Mouse (Mus musculus): ENCODE results near the gene Mrpl53.
A peak's percentile ranks its signal among the peaks of the same experiment; 100 is the strongest.

Mrpl53 gene

GRCm38 (mm10) chr6:83122961-83123360, 14.1 kb downstream of the Mrpl53 start:
- no peak for DNase-seq

- peak; percentile 91 for DNase-seq
Observed at GRCm38 (mm10) chr6:83124851-83125312, 16.0 kb downstream of the Mrpl53 start.

DNA sequence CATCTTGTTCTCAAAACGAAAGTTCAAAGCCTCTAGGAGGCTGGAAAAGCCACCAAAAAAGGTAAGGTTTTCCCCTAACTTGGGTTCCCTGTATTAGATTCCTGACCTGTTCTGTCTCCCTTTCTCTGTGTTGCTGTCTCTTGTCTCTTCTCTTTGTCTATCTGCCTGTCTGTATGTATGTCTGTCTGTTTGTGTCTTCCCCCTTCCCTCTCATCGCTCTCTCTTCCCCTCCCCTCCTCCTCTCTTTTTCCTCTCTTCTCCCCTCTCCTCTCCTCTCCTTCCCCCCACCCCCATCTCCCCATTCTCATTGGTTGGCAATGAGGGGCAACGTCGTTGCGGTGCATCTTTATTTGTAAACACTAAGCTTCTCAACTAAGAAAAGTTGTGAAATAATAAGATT, 16.5 kb downstream of the Mrpl53 start, which contains the start of gene Ino80b:
Gene Ino80b (minus strand): TSS at position 101 of the 400 bp plus-strand sequence.
- DNase-seq: peak; percentile 11

DNA sequence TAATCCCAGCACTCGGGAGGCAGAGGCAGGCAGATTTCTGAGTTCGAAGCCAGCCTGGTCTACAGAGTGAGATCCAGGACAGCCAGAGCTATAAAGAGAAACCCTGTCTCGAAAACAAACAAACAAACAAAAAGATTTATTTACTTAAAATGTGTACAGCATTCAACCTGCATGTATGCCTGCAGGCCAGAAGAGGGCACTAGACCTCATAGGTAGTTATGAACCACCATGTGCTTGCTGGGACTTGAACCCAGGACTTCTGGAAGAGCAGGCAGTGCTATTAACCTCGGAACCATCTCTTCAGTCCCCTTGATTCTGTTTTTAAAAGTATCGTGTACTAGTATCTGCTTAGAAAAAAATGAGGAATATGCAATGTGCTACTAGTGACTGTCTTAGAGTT, 18.6 kb downstream of the Mrpl53 start:
- DNase-seq: no peak

DNA sequence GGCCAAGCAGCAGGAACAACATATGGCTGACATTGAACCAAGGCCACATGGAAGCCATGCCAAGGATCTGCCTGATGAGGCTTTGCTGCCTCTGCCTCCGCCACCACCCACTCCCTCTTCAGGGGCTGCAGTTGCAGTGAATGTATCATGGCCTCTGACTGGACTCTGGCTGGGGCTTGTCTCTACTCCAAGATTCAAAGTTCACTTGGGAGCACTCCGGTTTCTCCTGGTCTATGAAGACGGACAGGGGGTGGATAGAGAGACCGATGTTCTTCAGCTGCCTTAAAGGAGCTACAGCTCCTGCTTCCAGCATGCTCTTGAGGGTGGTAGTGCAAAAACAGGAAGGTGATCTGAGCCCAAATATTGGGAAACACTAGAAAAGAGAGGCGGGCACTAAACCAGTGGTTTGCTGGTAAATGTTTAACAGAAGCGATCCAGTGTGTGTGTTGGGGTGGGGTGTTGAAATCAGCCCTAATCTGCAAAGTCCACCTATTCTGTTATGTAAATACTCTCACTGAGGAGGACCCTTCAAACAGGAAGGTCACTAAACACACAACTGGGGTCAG, 22.7 kb downstream of the Mrpl53 start:
- no peak for DNase-seq

GRCm38 (mm10) chr6:83132176-83132919, 23.5 kb downstream of the Mrpl53 start:
- DNase-seq: no peak

DNA sequence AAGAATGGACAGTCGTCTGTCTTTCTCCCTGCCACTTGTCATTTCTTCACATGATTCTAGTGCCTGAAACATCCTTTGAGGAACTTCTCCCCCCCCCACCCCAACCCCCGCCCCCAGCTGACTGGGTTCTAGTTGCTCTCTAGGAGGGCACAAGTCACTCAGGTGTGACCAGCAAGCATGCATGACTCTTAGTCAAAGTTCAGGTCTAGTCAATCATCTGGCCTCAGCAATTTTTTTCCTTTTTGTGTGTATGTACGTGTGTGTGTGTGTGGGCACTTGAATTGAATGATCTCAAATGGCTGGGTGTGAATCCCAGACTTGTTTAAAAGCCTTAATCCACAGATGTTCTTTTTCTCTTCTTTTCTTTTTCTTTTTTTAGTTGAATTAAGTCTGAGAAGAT, 25.4 kb downstream of the Mrpl53 start:
- no peak for DNase-seq

DNA sequence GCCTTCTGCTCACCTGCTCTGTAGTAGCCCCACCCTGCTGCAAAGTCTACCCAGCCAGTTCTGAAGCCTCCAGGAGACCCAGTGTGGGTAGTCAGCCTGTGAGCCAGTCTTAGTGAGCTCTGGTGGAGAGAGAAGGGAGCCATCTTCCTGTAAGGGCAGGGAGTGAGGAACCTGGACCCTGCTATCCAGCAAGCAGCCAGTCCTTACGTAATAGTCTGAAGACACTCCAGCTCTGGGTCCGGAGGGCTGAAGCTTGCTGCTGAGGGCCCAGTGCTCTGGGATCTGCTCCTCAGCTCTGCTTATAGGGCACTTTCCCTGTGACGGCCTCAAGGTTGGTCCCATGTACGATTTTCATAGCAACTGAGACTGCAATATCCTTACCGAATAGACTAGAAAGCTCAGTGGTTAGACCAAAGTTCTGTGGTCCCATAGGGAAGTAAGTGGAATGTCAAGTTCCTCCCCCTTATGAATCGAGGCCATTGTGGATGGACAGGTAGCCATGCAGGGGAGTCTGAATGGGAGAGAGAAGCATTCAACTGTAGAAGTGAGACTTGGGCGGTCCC, 26.2 kb downstream of the Mrpl53 start, which contains the start of gene Rtkn:
Gene Rtkn (plus strand): TSS at position 513 of the 563 bp plus-strand sequence.
- DNase-seq: no peak

DNA sequence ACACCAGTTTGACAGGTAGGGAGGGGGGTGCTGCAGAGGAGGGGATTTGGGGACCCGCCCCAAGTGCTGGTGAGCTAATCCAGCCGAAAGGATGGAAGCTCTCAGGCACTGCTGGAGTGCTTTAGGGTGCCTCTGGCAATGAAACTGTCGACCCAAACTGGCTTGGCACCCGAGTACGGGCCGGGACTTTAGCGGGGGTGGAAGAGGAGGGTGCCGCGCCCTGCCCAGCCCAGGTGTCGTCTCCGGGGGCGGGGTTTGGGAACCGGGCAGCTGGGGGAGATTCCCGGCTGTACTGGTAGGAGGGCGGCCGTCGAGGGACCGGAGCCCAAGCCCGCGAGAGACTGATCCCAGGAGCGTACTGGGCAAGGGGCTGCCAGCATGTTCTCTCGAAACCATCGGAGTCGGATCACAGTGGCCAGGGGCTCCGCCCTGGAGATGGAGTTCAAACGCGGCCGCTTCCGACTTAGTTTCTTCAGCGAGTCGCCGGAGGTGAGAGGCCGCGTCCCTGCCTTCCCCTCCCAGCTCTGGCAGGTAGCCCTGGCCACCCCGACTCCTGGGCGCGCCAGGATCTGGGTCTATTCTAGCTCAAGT, 26.8 kb downstream of the Mrpl53 start:
- peak; percentile 50 for DNase-seq

DNA sequence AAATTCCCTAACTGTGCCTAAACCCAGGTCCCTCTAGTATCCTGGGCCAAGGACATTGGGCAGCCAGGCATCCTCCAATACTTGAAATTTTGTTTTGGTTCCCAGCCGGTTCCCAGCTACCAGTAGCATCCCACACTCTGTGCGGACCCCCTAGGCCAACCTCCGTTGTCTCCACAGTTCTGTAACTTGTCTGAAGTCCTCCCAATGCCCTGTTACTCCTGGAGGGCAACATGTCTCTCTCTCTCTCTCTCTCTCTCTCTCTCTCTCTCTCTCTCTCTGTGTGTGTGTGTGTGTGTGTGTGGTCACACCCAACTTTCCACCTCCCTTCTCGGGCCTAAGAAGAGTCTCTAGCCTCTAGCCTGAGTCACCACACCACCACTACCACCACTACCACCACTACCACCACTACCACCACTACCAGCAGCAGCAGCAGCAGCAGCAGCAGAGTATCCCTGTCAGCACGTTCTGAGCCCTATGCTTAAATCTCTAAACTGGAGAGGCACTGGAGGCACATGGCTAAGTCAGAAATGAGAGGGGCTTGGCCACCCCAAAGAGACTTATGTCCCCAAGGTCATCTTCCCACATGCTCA, 27.5 kb downstream of the Mrpl53 start:
- no peak for DNase-seq

- DNase-seq: peak; percentile 85
Observed at GRCm38 (mm10) chr6:83136881-83137575, 28.2 kb downstream of the Mrpl53 start.

- peak; percentile 65 for DNase-seq
Observed at GRCm38 (mm10) chr6:83137576-83137950, 28.7 kb downstream of the Mrpl53 start.

- peak; percentile 52 for DNase-seq
Observed at GRCm38 (mm10) chr6:83138056-83138455, 29.2 kb downstream of the Mrpl53 start.

DNA sequence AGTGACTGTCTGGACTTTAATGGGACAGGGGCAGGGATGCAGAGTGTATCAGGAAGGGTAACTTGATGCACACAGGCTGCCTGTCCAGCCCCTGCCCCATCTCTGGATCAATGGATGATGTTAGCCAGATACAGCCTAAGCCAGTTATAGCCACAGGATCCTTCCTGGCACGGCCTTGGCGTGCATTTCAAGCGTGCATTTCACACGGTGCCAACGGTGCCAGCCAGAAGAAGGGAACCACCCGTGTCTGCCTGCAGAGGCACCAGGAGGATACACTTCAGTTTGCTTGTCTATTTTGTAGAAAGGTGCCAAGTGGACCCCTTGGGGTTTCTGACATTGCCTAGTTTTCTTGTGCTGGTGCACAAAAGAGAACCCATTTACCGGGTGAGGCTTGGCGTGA, 31.2 kb downstream of the Mrpl53 start:
- DNase-seq: no peak

DNA sequence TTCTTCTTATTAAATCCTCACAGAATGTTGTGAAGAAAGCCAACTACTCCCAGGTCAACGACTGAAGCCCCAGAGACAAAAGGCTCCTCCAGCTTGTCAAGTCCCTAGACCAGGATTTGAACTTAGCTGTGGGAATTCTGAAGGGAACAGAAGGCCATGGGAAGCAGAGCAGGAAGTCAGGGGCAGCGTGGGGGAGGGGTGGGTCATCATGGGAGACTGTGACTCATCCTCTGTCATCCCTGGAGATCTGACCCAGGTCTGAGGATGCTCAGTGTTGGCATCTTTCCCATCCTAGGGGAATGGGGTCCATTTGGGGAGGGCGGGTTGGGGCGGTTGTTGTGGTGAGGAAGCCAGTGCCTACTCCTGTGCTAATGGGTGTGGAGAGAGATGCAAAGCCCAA, 32.8 kb downstream of the Mrpl53 start:
- DNase-seq: no peak

DNA sequence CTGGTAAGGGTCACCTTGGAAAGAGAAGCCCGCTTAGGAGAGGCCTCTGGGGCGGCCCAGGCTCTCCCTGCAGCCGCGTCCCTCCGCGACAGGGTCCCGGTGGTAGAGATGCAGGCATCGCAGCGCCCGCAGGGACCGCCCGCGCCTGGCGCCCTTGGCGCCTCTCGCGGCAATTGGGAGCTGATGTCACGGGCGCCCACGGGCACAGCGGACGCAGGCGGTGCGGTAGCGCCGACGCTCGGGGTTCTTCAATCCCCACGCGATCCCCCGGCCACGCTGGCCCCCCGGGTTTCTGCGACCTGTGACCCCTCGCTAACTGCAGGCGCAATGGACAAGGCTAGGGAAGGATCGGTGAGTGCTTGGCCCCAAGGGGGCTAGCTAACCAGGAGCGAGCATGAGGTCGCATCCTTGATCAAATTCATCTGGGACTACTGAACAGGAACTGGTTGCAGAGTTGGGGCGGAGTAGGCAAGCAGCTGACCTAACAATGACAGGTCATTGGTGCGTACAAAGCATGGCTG, 33.4 kb downstream of the Mrpl53 start:
- DNase-seq: peak; percentile 63

GRCm38 (mm10) chr6:83142886-83143285, 34.0 kb downstream of the Mrpl53 start:
- no peak for DNase-seq

DNA sequence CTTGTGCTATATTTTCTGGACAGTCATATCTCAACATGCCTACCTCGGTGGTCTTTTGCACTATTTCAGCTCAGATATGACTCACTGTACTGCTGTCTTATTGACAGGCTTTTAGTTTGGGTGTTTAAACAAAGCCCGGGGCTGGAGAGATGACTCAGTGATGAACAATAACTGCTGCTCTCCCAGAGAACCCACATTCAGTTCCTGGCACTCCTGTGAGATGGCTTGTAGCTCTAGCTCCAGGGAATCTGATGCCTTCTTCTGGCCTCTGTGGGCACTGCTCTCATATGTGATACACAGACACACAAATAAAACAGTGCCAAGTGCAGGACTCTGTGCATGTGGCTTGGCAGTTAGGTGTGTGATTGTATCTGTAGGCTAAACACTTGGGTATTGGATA, 36.4 kb downstream of the Mrpl53 start:
- no peak for DNase-seq

- DNase-seq: no peak
Observed at GRCm38 (mm10) chr6:83145805-83146204, 37.0 kb downstream of the Mrpl53 start.

DNA sequence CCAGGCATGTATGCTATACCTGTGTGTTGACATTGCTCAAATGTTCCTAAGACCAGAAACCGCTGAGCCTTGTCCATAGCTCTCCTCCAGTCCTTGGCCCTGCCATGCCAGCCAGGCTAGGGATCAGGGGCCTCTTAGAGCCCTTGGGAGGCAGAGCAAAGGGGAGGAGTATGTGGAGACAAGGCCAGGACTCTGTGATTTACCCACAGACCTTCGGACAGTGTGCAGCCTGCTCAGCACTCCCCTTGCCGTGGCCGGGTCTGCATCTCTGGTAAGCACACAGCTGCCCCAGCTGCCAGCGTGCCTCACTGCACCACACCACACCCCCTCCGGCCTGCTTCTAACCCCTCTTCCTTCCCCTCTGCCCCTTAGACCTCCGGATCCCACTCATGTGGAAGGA, 38.4 kb downstream of the Mrpl53 start:
- no peak for DNase-seq

- DNase-seq: no peak
Observed at GRCm38 (mm10) chr6:83151721-83152120, 42.9 kb downstream of the Mrpl53 start.

DNA sequence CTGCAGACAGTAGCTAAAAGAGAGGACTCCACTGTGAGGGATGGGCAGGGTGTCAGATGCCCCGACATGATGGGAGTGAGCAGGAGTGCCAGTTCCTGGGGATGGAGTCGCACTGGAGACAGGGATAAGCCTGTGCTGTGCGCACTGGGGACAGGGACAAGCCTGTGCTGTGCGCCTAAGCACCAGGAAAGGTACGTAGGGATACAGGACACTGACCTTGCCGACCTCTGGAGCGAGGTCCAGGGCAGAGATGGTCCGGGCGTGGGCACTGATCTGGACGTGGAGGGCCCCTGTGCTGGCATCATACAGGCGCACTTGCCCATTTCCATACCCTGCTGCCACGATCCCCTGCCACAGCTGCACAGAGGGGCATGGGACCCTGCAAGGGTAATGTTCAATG, 44.2 kb downstream of the Mrpl53 start:
- DNase-seq: no peak

DNA sequence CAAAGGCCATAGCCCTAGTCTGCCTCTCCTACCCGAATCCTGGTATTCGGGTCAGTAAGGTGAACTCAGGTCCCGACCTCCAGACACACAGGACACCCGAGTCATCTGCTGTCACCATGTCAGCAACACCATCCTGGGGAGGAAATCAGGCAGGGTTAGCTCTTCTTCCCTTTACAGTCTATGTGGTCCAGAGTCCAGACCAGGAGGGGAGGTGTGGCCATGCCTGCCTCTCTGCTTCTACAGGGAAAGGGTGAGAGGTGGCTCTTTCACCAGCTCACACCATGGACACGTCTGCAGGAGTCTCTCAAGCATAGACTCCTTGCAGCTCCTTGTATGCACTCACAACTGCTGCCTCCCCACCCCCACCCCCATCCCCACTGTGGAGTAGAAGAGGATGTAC, 44.6 kb downstream of the Mrpl53 start:
- no peak for DNase-seq

Data from thymus, postnatal 4 days (tissue).